8 mouse cellular contexts compared by ENCODE assay signal in the genomic region with DNA sequence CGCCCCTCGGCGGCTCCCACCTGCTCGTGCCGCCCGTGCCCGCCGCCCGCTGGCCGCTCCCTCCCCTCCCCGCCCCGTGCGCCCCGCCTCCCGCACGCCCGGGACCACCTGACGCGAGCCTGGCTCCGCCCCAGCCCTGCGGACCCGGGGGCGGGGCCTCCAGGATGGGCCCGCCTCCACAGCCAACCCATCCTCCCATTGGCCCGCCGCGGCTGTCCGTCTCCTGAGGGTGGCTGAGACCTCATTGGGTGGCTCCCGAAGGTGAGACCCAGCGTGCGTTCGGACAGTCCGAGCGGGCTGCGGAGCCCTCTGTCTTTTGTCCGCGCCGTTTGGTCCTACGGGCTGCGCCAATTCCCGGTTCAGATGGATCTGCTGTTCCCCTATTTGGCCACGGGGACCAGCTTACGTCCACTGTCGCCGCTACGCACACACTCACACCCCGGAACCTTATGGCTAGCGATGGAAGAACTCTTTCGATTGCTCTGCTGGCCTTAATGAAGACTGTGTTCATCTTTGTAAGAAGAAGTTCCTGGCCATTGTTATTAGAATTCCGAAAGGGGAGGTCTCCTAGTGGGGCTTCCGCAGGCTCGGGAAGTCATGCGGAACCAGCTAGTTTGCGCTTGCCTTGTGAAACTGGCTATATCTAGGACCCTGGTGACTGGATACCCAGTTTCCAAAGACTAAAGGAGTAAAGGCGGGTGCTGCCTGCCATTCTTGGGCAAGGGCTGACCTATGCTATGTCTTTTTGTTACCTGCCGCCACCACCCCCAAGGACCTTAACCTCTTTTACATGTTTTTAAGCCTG. TPM values are rescaled to one million over a fixed set of nuclear protein-coding genes. Genes with fewer than 3 reads are reported as not detected.
DNase-seq lines count a peak whose midpoint lies in the region; ATAC-seq and TF ChIP-seq lines count a peak whose summit lies in the region.

Gene Map3k9, minus strand, starts transcription at position 71 of the 805 bp plus-strand sequence.

- peak; percentile 98 for ATAC-seq in forebrain, embryonic 16.5 days
- peak; percentile 97 for ATAC-seq in neural tube, embryonic 14.5 days (ENCODE audit: low read depth)

- H3K9me3 ChIP-seq in E14TG2a.4 (ENCODE audit: low read length), result no peaks in the 10 kb centered on the region
- H3K9me3 ChIP-seq in forebrain, embryonic 16.5 days (ENCODE audit: control insufficient read depth, low read length), result no peaks in the 10 kb centered on the region
- no peaks in the 10 kb centered on the region for H3K9me3 ChIP-seq in neural tube, embryonic 14.5 days (ENCODE audit: control insufficient read depth, low read length)

- H3K4me2 ChIP-seq in forebrain, embryonic 16.5 days (ENCODE audit: low read length), result peak within 1 kb of the TSS; percentile 88
- H3K4me2 ChIP-seq in neural tube, embryonic 14.5 days (ENCODE audit: low read depth, low read length), result peak within 1 kb of the TSS; percentile 47

- H3K27ac ChIP-seq in forebrain, embryonic 16.5 days (ENCODE audit: low read length), result peak within 1 kb of the TSS; percentile 47
- peak within 1 kb of the TSS; percentile 79 for H3K27ac ChIP-seq in neural tube, embryonic 14.5 days (ENCODE audit: low read depth, low read length)
- H3K27ac ChIP-seq in testis, adult 2 months (ENCODE audit: control insufficient read depth, insufficient read depth, low read depth, low read length), result peak within 1 kb of the TSS; percentile 56

- H3K36me3 ChIP-seq in E14TG2a.4 (ENCODE audit: insufficient read depth, low read length), result peaks cover 9% of the 10 kb centered on the region; the same call in 1 of the 2 replicates
- H3K36me3 ChIP-seq in forebrain, embryonic 16.5 days (ENCODE audit: control insufficient read depth, insufficient read depth), result no peaks in the 10 kb centered on the region
- no peaks in the 10 kb centered on the region for H3K36me3 ChIP-seq in neural tube, embryonic 14.5 days (ENCODE audit: control insufficient read depth, insufficient read depth, low read length)
- no peaks in the 10 kb centered on the region for H3K36me3 ChIP-seq in testis, adult 2 months (ENCODE audit: control insufficient read depth, insufficient read depth, low read length)

- peak; percentile 52; the same call in 1 of the 2 replicates for TF ChIP-seq POLR2A in testis, adult 2 months (IDR thresholded peaks at IDR 0.05; ENCODE audit: control insufficient read depth, low read depth, low read length)

- TF ChIP-seq CTCF in E14TG2a.4 (conservative IDR thresholded peaks at IDR 0.05; ENCODE audit: low read length), result no peak
- TF ChIP-seq CTCF in testis, adult 2 months (IDR thresholded peaks at IDR 0.05; ENCODE audit: control insufficient read depth, insufficient read depth, insufficient replicate concordance, low read depth, low read length), result no peak; the same call in 1 of the 2 replicates

- peak within 1 kb of the TSS; percentile 72 for H3K9ac ChIP-seq in forebrain, embryonic 16.5 days (replicated peaks; ENCODE audit: low read depth, low read length)
- H3K9ac ChIP-seq in neural tube, embryonic 14.5 days (replicated peaks; ENCODE audit: low read depth, low read length), result peak within 1 kb of the TSS; percentile 82

- peaks cover 35% of the 10 kb centered on the region for H3K4me1 ChIP-seq in E14TG2a.4 (replicated peaks; ENCODE audit: low read depth, low read length)
- H3K4me1 ChIP-seq in forebrain, embryonic 16.5 days (replicated peaks; ENCODE audit: control insufficient read depth, insufficient read depth, low read length), result peaks cover 19% of the 10 kb centered on the region
- H3K4me1 ChIP-seq in neural tube, embryonic 14.5 days (ENCODE audit: control insufficient read depth, insufficient read depth, low read length), result peaks cover 8% of the 10 kb centered on the region
- H3K4me1 ChIP-seq in testis, adult 2 months (ENCODE audit: control insufficient read depth, insufficient read depth, low read length), result peaks cover 4% of the 10 kb centered on the region; the same call in 1 of the 2 replicates

- peak; percentile 95 to 99 for DNase-seq in cerebellum, adult 18-20 months
- DNase-seq in heart, postnatal 36 days, result peak; percentile 86 to 90
- DNase-seq in layer of hippocampus, adult 18-20 months (ENCODE audit: low spot score in 2 of 2), result peak; percentile 94 to 95
- DNase-seq in lung, adult 18-20 months, result peak; percentile 95

- intact Hi-C loops in heart, postnatal 36 days (cut with DNase I), result no loop called here

- WGBS in forebrain, embryonic 16.5 days, result under 1% methylated on average over 40 of the region's 56 CpGs
- WGBS in neural tube, embryonic 14.5 days, result under 1% methylated on average over 33 of the region's 56 CpGs

- peaks cover 36% of the 10 kb centered on the region for H3K27me3 ChIP-seq in E14TG2a.4 (ENCODE audit: insufficient read depth, low read length)
- H3K27me3 ChIP-seq in forebrain, embryonic 16.5 days (replicated peaks; ENCODE audit: control insufficient read depth, insufficient read depth, low read length), result peaks cover 4% of the 10 kb centered on the region
- H3K27me3 ChIP-seq in neural tube, embryonic 14.5 days (ENCODE audit: control insufficient read depth, insufficient read depth, low read length), result 0 out of 2 replicates have a peak, but pooled peaks cover 3% of the 10 kb centered on the region
- no peaks in the 10 kb centered on the region for H3K27me3 ChIP-seq in testis, adult 2 months (ENCODE audit: control insufficient read depth, insufficient read depth, low read length)

- H3K4me3 ChIP-seq in E14TG2a.4 (replicated peaks; ENCODE audit: low read length), result peak within 1 kb of the TSS; percentile 96
- H3K4me3 ChIP-seq in forebrain, embryonic 16.5 days (replicated peaks; ENCODE audit: low read length), result peak within 1 kb of the TSS; percentile 69
- H3K4me3 ChIP-seq in neural tube, embryonic 14.5 days (ENCODE audit: low read depth, low read length), result peak within 1 kb of the TSS; percentile 88
- peak within 1 kb of the TSS; percentile 87 for H3K4me3 ChIP-seq in testis, adult 2 months (ENCODE audit: control insufficient read depth, low read depth, low read length)

RNA-seq across cellular contexts. Expression of gene Map3k9, which starts in this region (rescaled TPM):
- 7.2 and 8.7 TPM in 2 replicates for polyA plus RNA-seq in forebrain, embryonic 16.5 days (2015; fragmentation: Nextera tagmentation; extraction: Ambion mirVana)
- under 1 TPM; 0.22 TPM for total RNA-seq in heart, postnatal 36 days (2021)
- 10 to 100 TPM; 30.8 to 31.9 TPM for total RNA-seq in layer of hippocampus, adult 18-20 months (2021)
- polyA plus RNA-seq in neural tube, embryonic 14.5 days (2014; fragmentation: Nextera tagmentation; extraction: Ambion mirVana), result 12.2 and 14.2 TPM in 2 replicates
- 3.2 and 3.3 TPM in 2 replicates for polyA plus RNA-seq in testis, adult 2 months (2012; rRNA removed)

Comparison
In these comparisons a context has a peak if more than half of its experiments do, and no peak if none do; other contexts are left out.
1. Peak in every context shown above with its lines: DNase-seq, ATAC-seq, H3K4me3 ChIP-seq and H3K27ac ChIP-seq.
2. RNA of gene Map3k9 (total RNA-seq): 30.8 to 31.9 TPM in layer of hippocampus, adult 18-20 months; 0.22 TPM in heart, postnatal 36 days; every median in the first group is over 10 times any median in the second.
3. Peak in DNase-seq in heart, postnatal 36 days; RNA of the gene not detected or under 1 TPM.